Mouse (Mus musculus): ENCODE measurements around the gene Zfp367.

Zfp367 gene

GRCm38 (mm10) chr13:64153083-64153682, at the start of gene Zfp367:
Gene Zfp367 (minus strand): TSS chr13:64153202.
- in situ Hi-C loops (cut with MboI; ENCODE audit: low pct_unique_long_range_greater_than_20kb in 1 of 2, low sequenced_read_pairs in 2 of 2, unreplicated experiment in 1 of 2): no loop called here

- in situ Hi-C loops (cut with MboI; ENCODE audit: low pct_unique_long_range_greater_than_20kb in 1 of 2, low sequenced_read_pairs in 2 of 2, unreplicated experiment in 1 of 2): no loop called here
These were observed 47.9 kb upstream of the Zfp367 start for GRCm38 (mm10) chr13:64200911-64201310.

- in situ Hi-C loops (cut with MboI; ENCODE audit: low pct_unique_long_range_greater_than_20kb in 1 of 2, low sequenced_read_pairs in 2 of 2, unreplicated experiment in 1 of 2): loop anchor here in 1 of 2 experiments (25.0 kb wide), 1 partner anchor 239 kb away; the partner anchor contains the start of gene Cdk20
These were observed 45.3 kb upstream of the Zfp367 start for GRCm38 (mm10) chr13:64198310-64198709.

GRCm38 (mm10) chr13:64197899-64198298, 44.9 kb upstream of the Zfp367 start:
- in situ Hi-C loops (cut with MboI; ENCODE audit: low pct_unique_long_range_greater_than_20kb in 1 of 2, low sequenced_read_pairs in 2 of 2, unreplicated experiment in 1 of 2): loop anchor here in 1 of 2 experiments (25.0 kb wide), 1 partner anchor 239 kb away; the partner anchor contains the start of gene Cdk20

GRCm38 (mm10) chr13:64187065-64187464, 34.1 kb upstream of the Zfp367 start:
- in situ Hi-C loops (cut with MboI; ENCODE audit: low pct_unique_long_range_greater_than_20kb in 1 of 2, low sequenced_read_pairs in 2 of 2, unreplicated experiment in 1 of 2): loop anchor here (10.0 to 25.0 kb wide), 2 partner anchors 118 to 250 kb away; partner anchors contain the start of gene Cdk20 (in 1 of the 2)

- in situ Hi-C loops (cut with MboI; ENCODE audit: low pct_unique_long_range_greater_than_20kb in 1 of 2, low sequenced_read_pairs in 2 of 2, unreplicated experiment in 1 of 2): loop anchor here (10.0 to 25.0 kb wide), 2 partner anchors 118 to 251 kb away; partner anchors contain the start of gene Cdk20 (in 1 of the 2)
These were observed 33.5 kb upstream of the Zfp367 start for GRCm38 (mm10) chr13:64186516-64186915.

- in situ Hi-C loops (cut with MboI; ENCODE audit: low pct_unique_long_range_greater_than_20kb in 1 of 2, low sequenced_read_pairs in 2 of 2, unreplicated experiment in 1 of 2): loop anchor here (10.0 to 25.0 kb wide), 2 partner anchors 119 to 252 kb away; partner anchors contain the start of gene Cdk20 (in 1 of the 2)
These were observed 32.6 kb upstream of the Zfp367 start for GRCm38 (mm10) chr13:64185586-64185985.

- in situ Hi-C loops (cut with MboI; ENCODE audit: low pct_unique_long_range_greater_than_20kb in 1 of 2, low sequenced_read_pairs in 2 of 2, unreplicated experiment in 1 of 2): loop anchor here (10.0 to 25.0 kb wide), 2 partner anchors 120 to 252 kb away; partner anchors contain the start of gene Cdk20 (in 1 of the 2)
These were observed 32.2 kb upstream of the Zfp367 start for GRCm38 (mm10) chr13:64185176-64185575.

GRCm38 (mm10) chr13:64184361-64184760, 31.4 kb upstream of the Zfp367 start:
- in situ Hi-C loops (cut with MboI; ENCODE audit: low pct_unique_long_range_greater_than_20kb in 1 of 2, low sequenced_read_pairs in 2 of 2, unreplicated experiment in 1 of 2): loop anchor here (5.0 to 25.0 kb wide), 3 partner anchors 120 to 253 kb away; partner anchors contain the start of gene Cdk20 (in 1 of the 2)

- in situ Hi-C loops (cut with MboI; ENCODE audit: low pct_unique_long_range_greater_than_20kb in 1 of 2, low sequenced_read_pairs in 2 of 2, unreplicated experiment in 1 of 2): loop anchor here (5.0 to 25.0 kb wide), 3 partner anchors 121 to 254 kb away; partner anchors contain the start of gene Cdk20 (in 1 of the 2)
These were observed 30.6 kb upstream of the Zfp367 start for GRCm38 (mm10) chr13:64183583-64183982.

GRCm38 (mm10) chr13:64182091-64182490, 29.1 kb upstream of the Zfp367 start:
- in situ Hi-C loops (cut with MboI; ENCODE audit: low pct_unique_long_range_greater_than_20kb in 1 of 2, low sequenced_read_pairs in 2 of 2, unreplicated experiment in 1 of 2): loop anchor here (5.0 to 25.0 kb wide), 3 partner anchors 123 to 255 kb away; partner anchors contain the start of gene Cdk20 (in 1 of the 2)

GRCm38 (mm10) chr13:64180888-64181287, 27.9 kb upstream of the Zfp367 start:
- in situ Hi-C loops (cut with MboI; ENCODE audit: low pct_unique_long_range_greater_than_20kb in 1 of 2, low sequenced_read_pairs in 2 of 2, unreplicated experiment in 1 of 2): loop anchor here (5.0 to 25.0 kb wide), 3 partner anchors 124 to 256 kb away; partner anchors contain the start of gene Cdk20 (in 1 of the 2)

- in situ Hi-C loops (cut with MboI; ENCODE audit: low pct_unique_long_range_greater_than_20kb in 1 of 2, low sequenced_read_pairs in 2 of 2, unreplicated experiment in 1 of 2): loop anchor here (5.0 to 25.0 kb wide), 3 partner anchors 125 to 257 kb away; partner anchors contain the start of gene Cdk20 (in 1 of the 2)
These were observed 27.3 kb upstream of the Zfp367 start for GRCm38 (mm10) chr13:64180300-64180699.

- in situ Hi-C loops (cut with MboI; ENCODE audit: low pct_unique_long_range_greater_than_20kb in 1 of 2, low sequenced_read_pairs in 2 of 2, unreplicated experiment in 1 of 2): loop anchor here in 1 of 2 experiments (25.0 kb wide), 1 partner anchor 258 kb away; the partner anchor contains the start of gene Cdk20
These were observed 26.0 kb upstream of the Zfp367 start for GRCm38 (mm10) chr13:64178746-64179652.

GRCm38 (mm10) chr13:64178000-64178399, 25.0 kb upstream of the Zfp367 start:
- in situ Hi-C loops (cut with MboI; ENCODE audit: low pct_unique_long_range_greater_than_20kb in 1 of 2, low sequenced_read_pairs in 2 of 2, unreplicated experiment in 1 of 2): loop anchor here in 1 of 2 experiments (25.0 kb wide), 1 partner anchor 259 kb away; the partner anchor contains the start of gene Cdk20

GRCm38 (mm10) chr13:64169746-64170145, 16.7 kb upstream of the Zfp367 start:
- in situ Hi-C loops (cut with MboI; ENCODE audit: low pct_unique_long_range_greater_than_20kb in 1 of 2, low sequenced_read_pairs in 2 of 2, unreplicated experiment in 1 of 2): loop anchor here in 1 of 2 experiments (10.0 kb wide), 1 partner anchor 145 kb away; the partner anchor contains the start of gene Aaed1

GRCm38 (mm10) chr13:64163147-64163715, 10.2 kb upstream of the Zfp367 start:
- in situ Hi-C loops (cut with MboI; ENCODE audit: low pct_unique_long_range_greater_than_20kb in 1 of 2, low sequenced_read_pairs in 2 of 2, unreplicated experiment in 1 of 2): loop anchor here in 1 of 2 experiments (10.0 kb wide), 1 partner anchor 152 kb away; the partner anchor contains the start of gene Aaed1

- in situ Hi-C loops (cut with MboI; ENCODE audit: low pct_unique_long_range_greater_than_20kb in 1 of 2, low sequenced_read_pairs in 2 of 2, unreplicated experiment in 1 of 2): loop anchor here in 1 of 2 experiments (10.0 kb wide), 1 partner anchor 152 kb away; the partner anchor contains the start of gene Aaed1
These were observed 9.6 kb upstream of the Zfp367 start for GRCm38 (mm10) chr13:64162626-64163025.

Data from mouse embryonic stem cell (cell line).